Mouse (Mus musculus) left cerebral cortex, adult 8-10 months (tissue): Measurements from ENCODE around the gene Ifit3. TPM values are rescaled to one million over a fixed set of nuclear protein-coding genes. Genes with fewer than 3 reads are reported as not detected.
"Not testable (repeated sequence)": the region's sequence is repeated elsewhere in the genome, so short reads cannot be mapped to it uniquely, and the experiment has no call there.

Source experiments
- DNase-seq, 2 experiments: peaks; one replicate each; pipeline ENCODE4 v3.0.0; 2022; ENCODE audit warnings: low spot score in 2 of 2
- total RNA-seq, 4 experiments: library from RNA; stranded (reverse); gene quantifications; 2 replicates each; pipeline ENCODE4 v1.2.4; 2022

Ifit3 gene
- total RNA-seq: 10 to 100 TPM in 2 of 4 experiments, 1 to 10 TPM in 2; 6.7 to 15.3 (median 10.6) TPM

DNA sequence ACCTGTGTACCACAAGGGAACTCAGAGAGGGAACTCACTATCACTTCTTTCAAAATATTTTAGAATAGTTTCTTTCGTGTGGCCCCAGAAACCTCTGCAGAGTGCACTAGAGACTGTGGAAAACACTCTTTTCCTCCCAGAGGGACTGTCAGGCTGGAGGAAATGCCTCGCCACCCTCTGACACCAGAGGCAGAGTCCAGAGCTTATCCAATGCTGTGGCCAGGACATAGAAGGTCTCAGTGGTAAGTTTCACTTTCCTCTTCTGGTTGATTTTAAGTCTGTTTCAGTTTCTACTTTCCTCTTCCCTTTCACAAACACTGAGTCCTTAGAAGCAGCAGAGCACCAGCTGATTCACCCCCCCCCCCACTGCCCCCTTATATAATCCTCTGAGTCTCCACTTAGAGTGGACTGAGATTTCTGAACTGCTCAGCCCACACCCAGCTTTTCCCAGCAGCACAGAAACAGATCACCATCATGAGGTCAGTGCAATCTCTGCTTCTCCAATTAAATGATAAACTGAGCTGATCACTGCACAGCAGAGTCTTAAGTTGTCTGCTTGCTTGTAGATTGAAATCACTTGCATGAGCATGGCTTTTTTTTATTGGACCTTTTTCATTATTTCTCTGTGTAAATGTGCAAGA, at the start of gene Ifit3:
TSS of gene Ifit3 (plus strand) at position 406 of the 641 bp plus-strand sequence.
- not testable (repeated sequence) for DNase-seq

DNA sequence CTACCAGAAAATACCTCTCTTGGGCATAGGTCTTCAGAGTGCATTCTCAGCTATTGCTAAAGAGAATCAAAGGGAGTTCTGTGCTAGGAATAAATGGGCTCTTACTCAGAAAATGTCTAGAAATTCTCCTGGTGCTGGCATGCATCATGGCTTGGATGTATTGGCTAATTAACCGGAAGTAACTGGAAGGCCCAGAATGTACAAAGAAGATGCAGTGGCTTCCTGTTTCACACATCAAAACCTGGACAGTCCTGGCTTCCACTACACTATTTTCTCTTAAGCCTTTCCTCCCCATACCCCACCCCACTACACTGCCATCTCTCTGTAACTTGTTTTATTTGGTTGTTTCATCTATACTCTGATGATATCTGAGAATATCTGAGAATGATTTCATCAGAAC, 43.9 kb upstream of the Ifit3 start:
- DNase-seq: no peak

GRCm38 (mm10) chr19:34546211-34546610, 37.1 kb upstream of the Ifit3 start:
- no peak for DNase-seq

DNA sequence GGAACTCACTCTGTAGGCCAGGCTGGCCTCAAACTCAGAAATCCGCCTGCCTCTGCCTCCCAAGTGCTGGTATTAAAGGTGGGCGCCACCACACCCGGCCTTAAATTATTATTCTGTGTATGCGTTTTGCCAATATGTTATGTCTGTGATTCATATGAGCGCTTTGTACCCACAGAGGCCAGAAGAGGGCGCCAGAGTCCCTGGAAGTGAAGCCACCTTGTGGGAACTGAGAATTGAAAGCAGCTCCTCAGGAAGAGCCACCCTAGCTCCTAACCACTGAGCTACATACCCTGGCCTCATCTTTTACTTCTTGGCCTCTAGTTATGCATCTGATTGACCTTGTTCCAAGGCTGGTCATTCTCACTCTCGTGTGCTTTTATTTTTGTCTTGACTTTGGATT, 35.4 kb upstream of the Ifit3 start:
- DNase-seq: peak; percentile 18 to 61

- DNase-seq: no peak
Observed at GRCm38 (mm10) chr19:34550205-34550533, 33.2 kb upstream of the Ifit3 start.

GRCm38 (mm10) chr19:34550534-34551223, 32.7 kb upstream of the Ifit3 start, which contains the start of gene Ifit2:
Gene Ifit2 (plus strand): TSS chr19:34550694.
- peak; percentile 26 to 61 for DNase-seq

GRCm38 (mm10) chr19:34551981-34552380, 31.4 kb upstream of the Ifit3 start:
- no peak for DNase-seq

- no peak for DNase-seq
Observed at GRCm38 (mm10) chr19:34553021-34553420, 30.3 kb upstream of the Ifit3 start.

- no peak for DNase-seq
Observed at GRCm38 (mm10) chr19:34553522-34553921, 29.8 kb upstream of the Ifit3 start.

GRCm38 (mm10) chr19:34554061-34554460, 29.3 kb upstream of the Ifit3 start:
- no peak for DNase-seq

DNA sequence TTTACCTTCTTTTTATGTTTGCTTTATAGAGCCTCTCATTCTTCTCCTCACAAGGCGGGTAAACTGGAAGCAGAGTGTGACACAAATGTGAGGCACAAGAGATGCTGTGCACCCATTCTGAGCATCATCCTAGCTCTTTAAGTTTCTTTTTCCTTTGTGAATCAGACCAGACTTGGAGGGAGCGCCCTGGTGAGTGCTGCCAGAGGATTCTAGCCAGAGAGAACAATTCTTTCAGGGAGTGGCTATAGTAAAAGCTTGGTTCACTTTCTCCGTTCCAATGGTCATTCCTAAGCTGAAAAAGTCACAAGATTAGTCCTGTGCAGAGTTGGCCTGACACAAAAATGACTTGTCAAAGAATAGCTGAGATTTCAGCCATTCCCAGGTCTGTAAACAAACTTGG, 26.7 kb upstream of the Ifit3 start:
- DNase-seq: no peak

DNA sequence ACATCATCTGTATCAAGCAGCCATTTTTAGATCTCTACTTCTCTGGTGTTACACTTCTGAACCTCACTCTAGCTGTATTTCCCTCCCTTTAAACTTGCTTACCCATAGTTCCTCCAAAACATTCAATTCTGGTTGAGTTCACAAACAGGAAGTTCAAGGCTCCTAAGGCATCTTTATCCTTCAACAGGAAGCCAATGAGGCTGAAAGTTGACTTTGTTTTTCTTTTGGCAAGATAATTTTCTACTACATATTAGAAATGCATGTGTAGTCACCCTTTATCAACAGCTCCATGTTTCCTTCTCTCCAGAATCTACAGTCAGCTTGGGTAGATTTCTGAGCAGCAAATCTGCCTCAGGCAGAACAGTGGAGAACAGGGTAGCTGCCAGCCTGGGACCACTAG, 20.8 kb upstream of the Ifit3 start:
- no peak for DNase-seq

DNA sequence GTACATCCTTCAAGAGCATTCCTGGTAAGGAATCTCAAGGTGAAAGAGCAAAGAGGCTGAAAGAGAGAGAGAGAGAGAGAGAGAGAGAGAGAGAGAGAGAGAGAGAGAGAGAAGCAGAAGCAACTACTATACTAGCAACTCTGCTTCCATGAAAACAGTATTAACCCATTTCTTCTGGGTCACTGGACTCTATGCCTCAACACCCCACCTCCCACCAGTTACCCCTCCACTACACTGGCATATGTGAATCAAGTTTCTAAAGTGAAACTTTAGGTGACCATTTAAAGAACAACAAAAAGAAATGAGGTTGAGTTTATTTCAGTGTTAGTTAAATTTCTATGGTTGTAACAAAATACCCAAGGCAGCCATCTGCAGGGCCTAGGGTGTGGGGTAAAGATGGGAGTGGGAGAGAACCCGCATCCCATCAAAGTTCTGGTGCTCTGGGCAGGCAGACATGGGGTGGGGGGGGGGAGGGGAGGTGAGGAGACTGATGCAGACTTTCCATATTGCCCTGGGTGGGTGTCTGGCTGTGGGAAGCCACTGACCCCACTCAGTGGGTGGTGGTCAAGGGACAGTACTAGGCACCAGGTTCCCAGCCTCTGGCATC, 17.1 kb upstream of the Ifit3 start:
- no peak for DNase-seq

- no peak for DNase-seq
Observed at GRCm38 (mm10) chr19:34568988-34569895, 14.1 kb upstream of the Ifit3 start.

DNA sequence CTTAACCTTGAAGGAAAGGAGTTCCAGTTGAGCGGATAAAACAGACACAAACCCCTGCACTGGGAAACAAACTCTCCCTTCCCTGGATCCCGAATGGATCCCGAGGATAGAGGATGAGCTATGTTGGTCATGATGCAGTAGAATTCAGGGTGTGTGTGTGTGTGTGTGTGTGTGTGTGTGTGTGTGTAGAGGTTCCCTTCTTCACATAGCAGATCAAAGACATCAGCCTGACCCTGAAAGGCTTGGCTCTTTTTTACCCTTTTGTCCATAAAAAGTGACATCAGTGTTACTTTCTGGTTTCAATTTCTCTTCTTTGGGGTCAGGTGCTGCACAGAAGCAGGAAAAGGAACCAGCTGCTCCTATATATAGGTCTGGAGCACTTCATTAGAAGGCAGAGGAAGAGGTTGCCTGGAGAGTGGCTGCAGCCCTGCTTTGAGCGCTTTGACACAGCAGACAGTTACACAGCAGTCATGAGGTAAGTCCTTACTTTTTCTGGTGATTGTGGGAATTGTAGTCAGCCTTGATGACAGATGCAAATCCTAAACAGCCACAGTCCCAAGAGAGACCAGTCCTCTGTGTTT, 13.3 kb upstream of the Ifit3 start:
- DNase-seq: no peak

- no peak for DNase-seq
Observed at GRCm38 (mm10) chr19:34571080-34571479, 12.3 kb upstream of the Ifit3 start.

DNA sequence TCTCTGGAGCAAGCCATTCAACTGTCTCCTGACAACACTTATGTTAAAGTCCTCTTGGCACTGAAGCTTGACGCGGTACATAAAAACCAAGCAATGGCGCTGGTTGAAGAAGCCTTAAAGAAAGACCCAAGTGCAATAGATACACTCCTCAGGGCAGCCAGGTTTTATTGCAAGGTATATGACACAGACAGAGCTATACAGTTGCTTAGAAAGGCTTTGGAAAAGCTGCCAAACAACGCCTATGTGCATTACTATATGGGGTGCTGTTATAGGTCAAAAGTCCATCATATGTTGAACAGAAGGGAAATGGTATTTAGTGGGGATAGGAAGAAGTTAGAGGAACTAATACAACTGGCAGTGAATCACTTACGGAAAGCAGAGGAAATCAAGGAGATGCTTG, 9.7 kb upstream of the Ifit3 start:
- DNase-seq: no peak

DNA sequence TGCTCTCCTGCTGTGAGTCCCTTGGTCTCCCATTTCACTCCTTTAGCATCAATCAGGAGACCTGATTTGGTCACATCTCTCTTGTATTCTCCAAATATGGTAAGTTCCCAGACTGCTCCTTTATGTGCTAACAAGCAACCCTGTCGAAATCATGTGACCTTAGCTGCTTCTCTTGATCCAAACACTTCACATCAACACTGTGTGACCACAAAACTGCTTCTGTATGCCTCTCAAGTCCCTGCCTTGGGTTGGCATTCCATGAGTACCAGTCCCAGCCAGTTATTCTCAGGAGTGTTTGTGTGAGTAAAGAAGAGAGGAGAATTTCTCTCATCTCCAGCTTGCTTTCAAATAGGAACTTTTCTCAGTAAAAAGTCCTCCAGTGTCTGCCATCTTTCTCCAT, 6.2 kb upstream of the Ifit3 start:
- no peak for DNase-seq

GRCm38 (mm10) chr19:34582696-34583095, 635 bp upstream of the Ifit3 start:
- DNase-seq: not testable (repeated sequence)

DNA sequence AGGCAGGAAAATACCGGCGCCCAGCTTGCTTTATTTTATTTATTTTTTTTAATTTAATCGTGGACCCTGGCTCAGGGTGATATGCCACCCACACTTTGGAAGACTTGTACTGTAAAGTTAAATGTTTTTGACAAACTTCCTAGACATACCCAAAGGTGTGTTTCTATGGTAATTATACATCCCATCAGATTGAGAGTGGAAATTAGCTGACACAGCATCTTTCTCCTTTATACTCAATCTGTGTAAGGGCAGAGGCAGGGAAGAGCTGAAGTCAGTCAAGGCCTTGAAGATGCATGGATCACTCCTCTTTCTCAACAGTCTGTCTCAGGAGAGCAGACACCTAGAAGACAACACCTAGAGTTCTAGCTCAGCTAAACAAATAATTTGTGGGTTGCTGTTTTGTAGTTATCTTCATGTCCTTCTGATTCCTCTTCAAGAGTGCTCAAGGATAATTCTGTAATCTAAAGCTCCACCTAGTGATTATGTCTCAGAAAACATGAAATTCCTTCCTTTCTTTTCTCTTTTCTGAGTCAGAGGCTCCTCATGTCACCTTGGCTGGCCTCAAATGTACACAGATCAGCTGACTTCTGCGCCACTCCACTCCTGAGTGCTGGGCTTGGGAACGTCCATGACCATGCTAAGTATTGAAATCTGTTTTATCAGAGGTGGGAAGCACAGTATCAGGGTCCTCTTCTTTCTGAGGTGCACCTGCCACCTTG, 2.6 kb downstream of the Ifit3 start:
- not testable (repeated sequence) for DNase-seq
